Mouse (Mus musculus) adrenal gland, postnatal 0 days (tissue): ENCODE data around the gene Adam22. TPM values are rescaled to one million over a fixed set of nuclear protein-coding genes. Genes with fewer than 3 reads are reported as not detected.

ENCODE experiments used
- microRNA-seq: library from miRNA; unstranded; fragments of <30 nt; microRNA quantifications from one replicate; pipeline ENCODE4, GENCODE M21; 2016; ENCODE audit warnings: borderline replicate concordance; ENCODE audit not compliant: insufficient number of aligned reads
- polyA plus RNA-seq: library from polyadenylated mRNA; unstranded; fragments of >200 nt; fragmentation: Nextera tagmentation; extraction: Ambion mirVana; gene quantifications from 2 replicates; pipeline ENCODE4 v1.2.1, GENCODE M21; 2015

The Adam22 gene
- polyA plus RNA-seq = 5.5 and 8.8 TPM in 2 replicates

GRCm38 (mm10) chr5:8367614-8368327 is at the start of gene Adam22:
Gene Adam22 (minus strand): TSS chr5:8368160.

GRCm38 (mm10) chr5:8045855-8046254 is 322.1 kb downstream of the Adam22 start, which contains the start of gene Sri:
Gene Sri (plus strand): TSS chr5:8046078.

Small RNAs within 50 kb of the gene (microRNA-seq; reads per million reads assigned to microRNA genes)
- gene Gm24196 = not detected

Other genes starting within 250 kb of the Adam22 start
- gene Dbf4, start 54.6 kb upstream of the Adam22 start, polyA plus RNA-seq = 9.9 and 11.9 TPM in 2 replicates
- 6.8 and 8.2 TPM in 2 replicates for gene Slc25a40, start 54.7 kb upstream of the Adam22 start, polyA plus RNA-seq